Mouse (Mus musculus) kidney, adult 2 months (tissue): ENCODE results near the gene Zcwpw1.

ENCODE experiments used
- CTCF ChIP-seq: fragments of 200-500 bp; conservative IDR thresholded peaks from 2 replicates; pipeline ENCODE4 v1.5.1; 2011; ENCODE audit warnings: low read depth, mild to moderate bottlenecking, control low read depth, low read length, moderate library complexity, mixed read lengths; ENCODE audit not compliant: insufficient read depth, insufficient read length
- POLR2A ChIP-seq: fragments of 200-500 bp; IDR thresholded peaks from one replicate; pipeline ENCODE4 v1.6.1; 2011; ENCODE audit warnings: low read depth, low read length, control low read depth

- TF ChIP-seq CTCF (no peak), POLR2A (no peak)
Measured at GRCm38 (mm10) chr5:137784546-137784945, 3.1 kb upstream of the Zcwpw1 start.
